Mouse (Mus musculus): ENCODE measurements around the gene Snx22. TPM values are rescaled to one million over a fixed set of nuclear protein-coding genes. Genes with fewer than 3 reads are reported as not detected.

Gene Snx22
- total and polyA plus RNA-seq, 3 experiments = 0.43 to 10.1 TPM; not detected in 1

GRCm38 (mm10) chr9:66081999-66082398 lies 12.5 kb upstream of the Snx22 start:
- H3K27me3 ChIP-seq (ENCODE audit: control insufficient read depth in 1 of 2, insufficient read depth in 2 of 2, low read length in 2 of 2) = no peaks in the 10 kb centered on the region; a peak in 1 of 4 replicates
- H3K9me3 ChIP-seq (replicated peaks; ENCODE audit: insufficient read depth, low read length) = no peaks in the 10 kb centered on the region
- no peaks in the 10 kb centered on the region for H3K4me1 ChIP-seq (ENCODE audit: control insufficient read depth in 1 of 2, insufficient read depth in 2 of 2, low read length in 2 of 2)
- no peaks in the 10 kb centered on the region for H3K79me2 ChIP-seq (ENCODE audit: control insufficient read depth, insufficient read depth, low read length, poor library complexity)
- no peaks in the 10 kb centered on the region for H3K36me3 ChIP-seq (ENCODE audit: control insufficient read depth in 1 of 2, insufficient read depth in 2 of 2, low read length in 2 of 2)
- DNase-seq (ENCODE audit: low read depth, low spot score) = no peak
- no peak overlapping the region for H3K9ac ChIP-seq (ENCODE audit: control insufficient read depth, low read depth, low read length, poor library complexity, severe bottlenecking)
- TF ChIP-seq NRF1 (IDR thresholded peaks at IDR 0.05; ENCODE audit: insufficient read depth, low read depth, low read length, poor library complexity, severe bottlenecking) (no peak), MEF2A (IDR thresholded peaks at IDR 0.05; ENCODE audit: extremely low read depth, insufficient replicate concordance, low read depth, low read length, poor library complexity, severe bottlenecking) (no peak), GATA1 (IDR thresholded peaks at IDR 0.05; ENCODE audit: low read depth, low read length) (no peak), MAX (IDR thresholded peaks at IDR 0.05; ENCODE audit: low read length) (no peak), KAT2A (conservative IDR thresholded peaks at IDR 0.05; ENCODE audit: low read depth, low read length) (no peak), MAZ (IDR thresholded peaks at IDR 0.05; ENCODE audit: low read depth, low read length) (no peak), RAD21 (IDR thresholded peaks at IDR 0.05; ENCODE audit: low read depth, low read length) (no peak)
- H3K27ac ChIP-seq (ENCODE audit: control insufficient read depth, low read depth, low read length) = no peak overlapping the region
- no peak overlapping the region for H3K4me3 ChIP-seq (ENCODE audit: control insufficient read depth in 1 of 2, insufficient read depth in 1 of 2, low read depth in 2 of 2, low read length in 2 of 2)

DNA sequence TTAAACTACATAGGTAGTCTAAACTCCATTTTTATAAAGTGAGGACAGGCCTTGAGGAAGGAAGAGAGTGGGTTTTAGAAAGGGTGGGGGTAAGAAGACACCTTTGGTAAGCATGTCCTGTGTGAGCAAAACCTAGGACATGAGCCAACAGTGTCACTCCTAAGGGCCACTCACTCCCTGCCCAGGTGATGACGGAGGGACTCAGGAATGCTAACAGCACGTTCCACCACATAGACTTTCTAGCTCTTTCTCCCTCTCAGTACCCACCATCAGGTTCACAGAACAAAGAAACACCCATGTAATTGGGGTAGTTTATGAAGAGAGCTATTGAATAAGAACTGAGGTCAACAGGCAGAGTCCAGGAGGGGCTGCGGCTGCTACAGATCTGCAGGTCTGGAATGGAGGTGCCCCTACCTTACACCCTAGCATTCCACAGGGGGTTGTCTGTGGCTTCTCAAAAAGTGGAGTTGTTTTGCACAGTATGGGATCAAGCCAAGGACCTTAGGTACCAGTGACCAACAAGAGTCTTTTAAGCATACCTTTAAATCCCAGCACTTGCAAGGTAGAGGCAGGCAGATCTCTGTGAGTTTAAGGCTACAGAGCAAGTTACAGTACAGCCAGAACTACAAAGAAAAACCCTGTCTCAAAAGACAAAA lies 11.4 kb upstream of the Snx22 start:
- Histone ChIP-seq H3K9ac (ENCODE audit: control insufficient read depth, low read depth, low read length, poor library complexity, severe bottlenecking) (no peak overlapping the region), H3K36me3 (ENCODE audit: control insufficient read depth in 1 of 2, insufficient read depth in 2 of 2, low read length in 2 of 2) (no peaks in the 10 kb centered on the region), H3K27me3 (ENCODE audit: control insufficient read depth in 1 of 2, insufficient read depth in 2 of 2, low read length in 2 of 2) (no peaks in the 10 kb centered on the region; a peak in 1 of 4 replicates), H3K4me3 (ENCODE audit: control insufficient read depth in 1 of 2, insufficient read depth in 1 of 2, low read depth in 2 of 2, low read length in 2 of 2) (no peak overlapping the region), H3K27ac (ENCODE audit: control insufficient read depth, low read depth, low read length) (no peak overlapping the region), H3K79me2 (ENCODE audit: control insufficient read depth, insufficient read depth, low read length, poor library complexity) (no peaks in the 10 kb centered on the region), H3K9me3 (replicated peaks; ENCODE audit: insufficient read depth, low read length) (no peaks in the 10 kb centered on the region), H3K4me1 (ENCODE audit: control insufficient read depth in 1 of 2, insufficient read depth in 2 of 2, low read length in 2 of 2) (no peaks in the 10 kb centered on the region)
- no peak for DNase-seq (ENCODE audit: low read depth, low spot score)
- TF ChIP-seq NRF1 (IDR thresholded peaks at IDR 0.05; ENCODE audit: insufficient read depth, low read depth, low read length, poor library complexity, severe bottlenecking) (no peak), TCF12 (IDR thresholded peaks at IDR 0.05; ENCODE audit: low read depth, low read length) (no peak), USF1 (IDR thresholded peaks at IDR 0.05; ENCODE audit: low read depth, low read length) (no peak), GATA1 (IDR thresholded peaks at IDR 0.05; ENCODE audit: low read depth, low read length) (no peak), TBP (IDR thresholded peaks at IDR 0.05; ENCODE audit: low read depth, low read length) (no peak), ZKSCAN1 (IDR thresholded peaks at IDR 0.05; ENCODE audit: low read depth, low read length) (no peak), MAFK (IDR thresholded peaks at IDR 0.05; ENCODE audit: borderline replicate concordance, low read depth, low read length) (no peak), SMC3 (IDR thresholded peaks at IDR 0.05; ENCODE audit: low read depth, low read length) (no peak), ETS1 (IDR thresholded peaks at IDR 0.05; ENCODE audit: low read depth, low read length) (no peak), RAD21 (IDR thresholded peaks at IDR 0.05; ENCODE audit: low read depth, low read length) (no peak), MYB (IDR thresholded peaks at IDR 0.05; ENCODE audit: low read depth, low read length) (no peak), E2F4 (IDR thresholded peaks at IDR 0.05; ENCODE audit: borderline replicate concordance, low read depth, low read length) (no peak)

Data from MEL (cell line).